Mouse (Mus musculus): ENCODE results near the gene Srgap2. TPM values are rescaled to one million over a fixed set of nuclear protein-coding genes. Genes with fewer than 3 reads are reported as not detected.
A peak's percentile ranks its signal among the peaks of the same experiment; 100 is the strongest.

The Srgap2 gene
- total and polyA plus RNA-seq, 2 experiments from 2014 or later = 24.5 to 69.3 TPM

- H3K9ac ChIP-seq (replicated peaks; ENCODE audit: low read length) = no peak overlapping the region
- ATAC-seq (no peak), DNase-seq (ENCODE audit: low spot score) (no peak)
- no peak overlapping the region for H3K27ac ChIP-seq
- H3K4me3 ChIP-seq (ENCODE audit: low read length) = no peak overlapping the region
- no peaks in the 10 kb centered on the region for H3K27me3 ChIP-seq (ENCODE audit: insufficient read depth, low read length)
- H3K4me2 ChIP-seq (ENCODE audit: low read depth, low read length) = no peak overlapping the region
- TF ChIP-seq CTCF (IDR thresholded peaks at IDR 0.05; ENCODE audit: low read depth) = no peak
- H3K4me1 ChIP-seq (ENCODE audit: insufficient read depth, low read length) = peaks cover 26% of the 10 kb centered on the region
- no peaks in the 10 kb centered on the region for H3K9me3 ChIP-seq (ENCODE audit: low read length)
- no peaks in the 10 kb centered on the region for H3K36me3 ChIP-seq (ENCODE audit: insufficient read depth, low read length)
- 80% methylated on average over 3 of the region's 3 CpGs for WGBS
Measured at GRCm38 (mm10) chr1:131455355-131455890, 71.7 kb downstream of the Srgap2 start.

GRCm38 (mm10) chr1:131454386-131454785 lies 72.8 kb downstream of the Srgap2 start:
- H3K36me3 ChIP-seq (ENCODE audit: insufficient read depth, low read length) = no peaks in the 10 kb centered on the region
- peaks cover 26% of the 10 kb centered on the region for H3K4me1 ChIP-seq (ENCODE audit: insufficient read depth, low read length)
- no peak overlapping the region for H3K9ac ChIP-seq (replicated peaks; ENCODE audit: low read length)
- WGBS = 80% methylated on average over 2 of the region's 2 CpGs
- no peak overlapping the region for H3K4me3 ChIP-seq (ENCODE audit: low read length)
- TF ChIP-seq CTCF (IDR thresholded peaks at IDR 0.05; ENCODE audit: low read depth) = no peak
- ATAC-seq = no peak
- H3K4me2 ChIP-seq (ENCODE audit: low read depth, low read length) = no peak overlapping the region
- H3K27me3 ChIP-seq (ENCODE audit: insufficient read depth, low read length) = no peaks in the 10 kb centered on the region
- H3K9me3 ChIP-seq (ENCODE audit: low read length) = no peaks in the 10 kb centered on the region
- no peak for DNase-seq (ENCODE audit: low spot score)
- no peak overlapping the region for H3K27ac ChIP-seq

- ATAC-seq = no peak
- TF ChIP-seq CTCF (IDR thresholded peaks at IDR 0.05; ENCODE audit: low read depth) = no peak
- peak; percentile 18 for DNase-seq (ENCODE audit: low spot score)
- H3K4me3 ChIP-seq (ENCODE audit: low read length) = no peak overlapping the region
- H3K9ac ChIP-seq (replicated peaks; ENCODE audit: low read length) = no peak overlapping the region
- H3K27ac ChIP-seq = no peak overlapping the region; the same call in 1 of the 2 replicates
- no peaks in the 10 kb centered on the region for H3K27me3 ChIP-seq (ENCODE audit: insufficient read depth, low read length)
- WGBS = 24% methylated on average over 1 of the region's 1 CpGs
- peaks cover 26% of the 10 kb centered on the region for H3K4me1 ChIP-seq (ENCODE audit: insufficient read depth, low read length)
- H3K4me2 ChIP-seq (ENCODE audit: low read depth, low read length) = no peak overlapping the region
- H3K9me3 ChIP-seq (ENCODE audit: low read length) = no peaks in the 10 kb centered on the region
- H3K36me3 ChIP-seq (ENCODE audit: insufficient read depth, low read length) = no peaks in the 10 kb centered on the region
Measured at GRCm38 (mm10) chr1:131453335-131453734, 73.8 kb downstream of the Srgap2 start.

- no peak for TF ChIP-seq CTCF (IDR thresholded peaks at IDR 0.05; ENCODE audit: low read depth)
Measured at GRCm38 (mm10) chr1:131448373-131448772, 78.8 kb downstream of the Srgap2 start.

GRCm38 (mm10) chr1:131447333-131447732 lies 79.8 kb downstream of the Srgap2 start:
- no peak for ATAC-seq

More at GRCm38 (mm10) chr1:131448373-131448772, 78.8 kb downstream of the Srgap2 start:
- ATAC-seq (no peak), DNase-seq (ENCODE audit: low spot score) (no peak)
- Histone ChIP-seq H3K9ac (replicated peaks; ENCODE audit: low read length) (no peak overlapping the region), H3K4me2 (ENCODE audit: low read depth, low read length) (no peak overlapping the region), H3K9me3 (ENCODE audit: low read length) (no peaks in the 10 kb centered on the region), H3K4me1 (ENCODE audit: insufficient read depth, low read length) (peaks cover 14% of the 10 kb centered on the region), H3K27ac (no peak overlapping the region), H3K4me3 (ENCODE audit: low read length) (no peak overlapping the region), H3K36me3 (ENCODE audit: insufficient read depth, low read length) (no peaks in the 10 kb centered on the region), H3K27me3 (ENCODE audit: insufficient read depth, low read length) (no peaks in the 10 kb centered on the region)
- 62% methylated on average over 5 of the region's 5 CpGs for WGBS

GRCm38 (mm10) chr1:131446577-131446976 lies 80.6 kb downstream of the Srgap2 start:
- Histone ChIP-seq H3K27ac (no peak overlapping the region), H3K36me3 (ENCODE audit: insufficient read depth, low read length) (no peaks in the 10 kb centered on the region), H3K9ac (replicated peaks; ENCODE audit: low read length) (no peak overlapping the region), H3K4me2 (ENCODE audit: low read depth, low read length) (no peak overlapping the region), H3K9me3 (ENCODE audit: low read length) (no peaks in the 10 kb centered on the region), H3K4me3 (ENCODE audit: low read length) (no peak overlapping the region), H3K27me3 (ENCODE audit: insufficient read depth, low read length) (no peaks in the 10 kb centered on the region), H3K4me1 (ENCODE audit: insufficient read depth, low read length) (no peaks in the 10 kb centered on the region; the same call in 1 of the 2 replicates)
- no peak for DNase-seq (ENCODE audit: low spot score)
- WGBS = 95% methylated on average over 4 of the region's 4 CpGs
- no peak for TF ChIP-seq CTCF (IDR thresholded peaks at IDR 0.05; ENCODE audit: low read depth)
- ATAC-seq = no peak

More at GRCm38 (mm10) chr1:131447333-131447732, 79.8 kb downstream of the Srgap2 start:
- over 99% methylated on average over 3 of the region's 3 CpGs for WGBS
- Histone ChIP-seq H3K27ac (no peak overlapping the region), H3K36me3 (ENCODE audit: insufficient read depth, low read length) (no peaks in the 10 kb centered on the region), H3K4me1 (ENCODE audit: insufficient read depth, low read length) (peaks cover 4% of the 10 kb centered on the region; the same call in 1 of the 2 replicates), H3K27me3 (ENCODE audit: insufficient read depth, low read length) (no peaks in the 10 kb centered on the region), H3K4me2 (ENCODE audit: low read depth, low read length) (no peak overlapping the region), H3K9me3 (ENCODE audit: low read length) (no peaks in the 10 kb centered on the region), H3K4me3 (ENCODE audit: low read length) (no peak overlapping the region), H3K9ac (replicated peaks; ENCODE audit: low read length) (no peak overlapping the region)
- no peak for TF ChIP-seq CTCF (IDR thresholded peaks at IDR 0.05; ENCODE audit: low read depth)
- DNase-seq (ENCODE audit: low spot score) = no peak

- Histone ChIP-seq H3K36me3 (ENCODE audit: insufficient read depth, low read length) (no peaks in the 10 kb centered on the region), H3K9me3 (ENCODE audit: low read length) (no peaks in the 10 kb centered on the region), H3K4me3 (ENCODE audit: low read length) (no peak overlapping the region), H3K27me3 (ENCODE audit: insufficient read depth, low read length) (no peaks in the 10 kb centered on the region), H3K9ac (replicated peaks; ENCODE audit: low read length) (no peak overlapping the region), H3K4me1 (ENCODE audit: insufficient read depth, low read length) (peaks cover 5% of the 10 kb centered on the region; the same call in 1 of the 2 replicates), H3K27ac (no peak overlapping the region), H3K4me2 (ENCODE audit: low read depth, low read length) (no peak overlapping the region)
- ATAC-seq (no peak), DNase-seq (ENCODE audit: low spot score) (no peak)
- no peak for TF ChIP-seq CTCF (IDR thresholded peaks at IDR 0.05; ENCODE audit: low read depth)
- WGBS = 88% methylated on average over 11 of the region's 11 CpGs
Measured at GRCm38 (mm10) chr1:131438556-131438955, 88.6 kb downstream of the Srgap2 start.
